Mouse (Mus musculus): ENCODE data around the gene Manf. TPM values are rescaled to one million over a fixed set of nuclear protein-coding genes. Genes with fewer than 3 reads are reported as not detected.

The Manf gene
- polyA plus RNA-seq, 1 experiment: not detected

GRCm38 (mm10) chr9:106886828-106887702 lies 4.7 kb downstream of the Manf start, which contains the start of gene Rbm15b:
Gene Rbm15b, minus strand, starts transcription at chr9:106887428.
- Histone ChIP-seq H3K27ac (ENCODE audit: insufficient read depth, low read depth, low read length) (peak within 1 kb of the TSS; percentile 49; the same call in 1 of the 2 replicates), H3K4me3 (ENCODE audit: insufficient read depth, low read depth, low read length) (peak within 1 kb of the TSS; percentile 76), H3K4me1 (ENCODE audit: control insufficient read depth, insufficient read depth, low read length) (peaks cover 41% of the 10 kb centered on the region)
- TF ChIP-seq CTCF (IDR thresholded peaks at IDR 0.05; ENCODE audit: insufficient read depth, low read depth, low read length) (peak; percentile 66), POLR2A (IDR thresholded peaks at IDR 0.05; ENCODE audit: insufficient read depth, low read depth, low read length) (peak; percentile 58)
- 2% methylated on average over 101 of the region's 101 CpGs for WGBS

- WGBS: under 1% methylated on average over 106 of the region's 107 CpGs
Observed at GRCm38 (mm10) chr9:106885901-106886731, 5.7 kb downstream of the Manf start.

DNA sequence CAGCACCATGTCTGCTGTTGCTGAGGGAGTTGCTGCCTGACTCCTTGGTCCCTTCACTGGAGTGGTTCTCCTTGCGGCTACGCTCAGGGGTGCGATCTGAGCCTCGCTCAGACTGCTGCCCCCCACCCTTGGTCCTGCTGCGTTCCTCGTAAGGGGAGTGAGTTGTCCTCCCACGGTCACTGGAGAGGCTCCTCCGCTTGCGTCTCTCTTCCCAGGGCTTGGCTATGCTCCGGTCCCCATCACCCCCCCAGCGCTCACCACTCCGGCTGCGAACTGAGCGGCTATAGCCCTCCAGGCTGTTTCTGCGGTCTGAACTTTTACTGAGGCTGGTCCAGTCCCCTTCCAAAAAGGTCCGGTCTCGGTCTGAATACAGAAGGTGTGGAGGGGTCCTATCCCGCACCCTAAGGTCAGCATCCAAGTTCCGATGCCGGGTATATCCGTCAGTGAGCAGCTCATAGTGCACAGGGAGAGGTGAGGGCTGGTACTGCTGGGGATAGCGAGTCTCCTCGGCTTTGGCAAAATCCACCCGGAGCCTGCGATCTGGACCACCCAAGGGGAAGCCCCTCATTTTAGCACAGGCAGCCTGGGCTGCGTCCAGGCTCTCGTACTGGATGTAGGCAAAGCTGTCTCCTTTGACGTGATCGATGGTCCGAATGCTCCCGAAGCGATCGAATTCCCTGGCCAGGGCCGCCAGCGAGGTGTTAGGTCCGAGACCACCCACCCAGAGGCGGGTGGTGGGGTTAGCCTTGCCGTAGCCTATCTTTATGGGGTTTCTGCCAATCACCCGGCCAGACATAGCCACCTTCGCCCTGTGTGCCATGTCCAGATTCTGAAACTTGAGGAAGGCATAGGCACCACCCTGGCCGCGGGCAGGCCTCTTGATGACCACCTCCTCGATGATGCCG lies 6.5 kb downstream of the Manf start:
- no peak for TF ChIP-seq POLR2A (IDR thresholded peaks at IDR 0.05; ENCODE audit: insufficient read depth, low read depth, low read length)
- TF ChIP-seq CTCF (IDR thresholded peaks at IDR 0.05; ENCODE audit: insufficient read depth, low read depth, low read length): no peak
- Histone ChIP-seq H3K4me3 (ENCODE audit: insufficient read depth, low read depth, low read length) (peak overlapping the region; percentile 76), H3K4me1 (ENCODE audit: control insufficient read depth, insufficient read depth, low read length) (peaks cover 38% of the 10 kb centered on the region), H3K27ac (ENCODE audit: insufficient read depth, low read depth, low read length) (no peak overlapping the region)
- 16% methylated on average over 44 of the region's 44 CpGs for WGBS

More at GRCm38 (mm10) chr9:106885901-106886731, 5.7 kb downstream of the Manf start:
- peak overlapping the region; percentile 76 for H3K4me3 ChIP-seq (ENCODE audit: insufficient read depth, low read depth, low read length)
- TF ChIP-seq POLR2A (IDR thresholded peaks at IDR 0.05; ENCODE audit: insufficient read depth, low read depth, low read length) (no peak), CTCF (IDR thresholded peaks at IDR 0.05; ENCODE audit: insufficient read depth, low read depth, low read length) (no peak)
- peaks cover 41% of the 10 kb centered on the region for H3K4me1 ChIP-seq (ENCODE audit: control insufficient read depth, insufficient read depth, low read length)
- peak overlapping the region; percentile 49; the same call in 1 of the 2 replicates for H3K27ac ChIP-seq (ENCODE audit: insufficient read depth, low read depth, low read length)

DNA sequence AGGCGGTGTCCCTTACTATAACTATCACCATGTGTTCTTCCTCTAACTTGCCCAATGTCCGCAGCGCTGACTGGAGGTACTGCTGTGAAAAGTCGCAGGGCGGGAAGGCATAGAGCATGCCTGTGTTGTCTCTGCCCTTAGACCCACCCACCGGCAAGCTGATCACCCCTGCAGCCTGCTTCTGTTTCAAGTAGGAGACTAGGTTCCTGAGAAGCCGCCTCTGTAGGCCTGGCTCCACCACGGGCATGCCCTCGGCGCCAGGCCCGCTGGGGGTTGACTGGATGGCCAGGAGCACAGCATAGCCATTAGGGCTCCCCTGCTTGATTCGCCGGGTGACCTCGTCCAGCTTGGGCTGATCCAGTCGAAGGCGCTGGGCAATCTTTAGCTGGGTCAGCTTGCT lies 7.5 kb downstream of the Manf start:
- TF ChIP-seq POLR2A (IDR thresholded peaks at IDR 0.05; ENCODE audit: insufficient read depth, low read depth, low read length) (no peak), CTCF (IDR thresholded peaks at IDR 0.05; ENCODE audit: insufficient read depth, low read depth, low read length) (no peak)
- no peak overlapping the region for H3K27ac ChIP-seq (ENCODE audit: insufficient read depth, low read depth, low read length)
- H3K4me1 ChIP-seq (ENCODE audit: control insufficient read depth, insufficient read depth, low read length): peaks cover 38% of the 10 kb centered on the region
- WGBS: 22% methylated on average over 16 of the region's 16 CpGs
- peak overlapping the region; percentile 76 for H3K4me3 ChIP-seq (ENCODE audit: insufficient read depth, low read depth, low read length)

- WGBS: 56% methylated on average over 3 of the region's 3 CpGs
- Histone ChIP-seq H3K4me1 (ENCODE audit: control insufficient read depth, insufficient read depth, low read length) (peaks cover 35% of the 10 kb centered on the region), H3K27ac (ENCODE audit: insufficient read depth, low read depth, low read length) (no peak overlapping the region), H3K4me3 (ENCODE audit: insufficient read depth, low read depth, low read length) (no peak overlapping the region)
- TF ChIP-seq CTCF (IDR thresholded peaks at IDR 0.05; ENCODE audit: insufficient read depth, low read depth, low read length) (no peak), POLR2A (IDR thresholded peaks at IDR 0.05; ENCODE audit: insufficient read depth, low read depth, low read length) (no peak)
Observed at GRCm38 (mm10) chr9:106883085-106883484, 8.7 kb downstream of the Manf start.

- Histone ChIP-seq H3K4me1 (ENCODE audit: control insufficient read depth, insufficient read depth, low read length) (peaks cover 29% of the 10 kb centered on the region), H3K4me3 (ENCODE audit: insufficient read depth, low read depth, low read length) (no peak overlapping the region), H3K27ac (ENCODE audit: insufficient read depth, low read depth, low read length) (no peak overlapping the region)
- TF ChIP-seq CTCF (IDR thresholded peaks at IDR 0.05; ENCODE audit: insufficient read depth, low read depth, low read length) (no peak), POLR2A (IDR thresholded peaks at IDR 0.05; ENCODE audit: insufficient read depth, low read depth, low read length) (no peak)
- 58% methylated on average over 4 of the region's 4 CpGs for WGBS
Observed at GRCm38 (mm10) chr9:106882176-106882575, 9.6 kb downstream of the Manf start.

GRCm38 (mm10) chr9:106881071-106881755 lies 10.6 kb downstream of the Manf start:
- peaks cover 29% of the 10 kb centered on the region for H3K4me1 ChIP-seq (ENCODE audit: control insufficient read depth, insufficient read depth, low read length)
- WGBS: 36% methylated on average over 4 of the region's 4 CpGs
- TF ChIP-seq CTCF (IDR thresholded peaks at IDR 0.05; ENCODE audit: insufficient read depth, low read depth, low read length) (no peak), POLR2A (IDR thresholded peaks at IDR 0.05; ENCODE audit: insufficient read depth, low read depth, low read length) (no peak)
- no peak overlapping the region for H3K27ac ChIP-seq (ENCODE audit: insufficient read depth, low read depth, low read length)
- no peak overlapping the region for H3K4me3 ChIP-seq (ENCODE audit: insufficient read depth, low read depth, low read length)

Data from olfactory bulb, adult 2 months (tissue).